ENCODE assay signal across 13 mouse cellular contexts in the genomic region with DNA sequence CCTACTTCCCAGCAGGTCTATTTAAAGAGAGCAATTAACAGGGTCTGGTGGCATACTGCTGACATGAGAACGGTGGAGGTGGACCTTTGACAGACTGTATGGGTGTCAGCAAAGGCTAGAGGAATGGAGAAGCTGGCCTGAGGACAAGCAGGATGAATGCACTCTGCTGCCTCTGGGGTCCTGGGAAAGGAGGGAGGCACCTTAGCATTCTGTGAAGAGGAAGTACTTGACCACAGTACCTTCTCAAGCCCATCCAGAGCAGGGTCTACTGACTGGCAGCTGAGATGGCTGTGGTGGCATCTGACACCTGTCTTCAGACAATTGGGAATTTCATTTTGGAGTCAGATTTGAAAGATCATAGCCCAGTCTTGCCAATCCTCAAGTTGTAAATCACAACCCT.
"Had no signal": no experiment of that assay in that cellular context is flagged by ENCODE, and none has a peak within 500 bp of the region (broad histone marks: within the 10 kb centered on the region; RNA-seq: fewer than 3 reads in every experiment).

No protein-coding gene starts in this region.

- H3K9me3 ChIP-seq: liver, embryonic 13.5 days; midbrain, embryonic 10.5 days; neural tube, embryonic 12.5 days had no signal

- H3K36me3 ChIP-seq: liver, embryonic 13.5 days had no signal

- H3K27ac ChIP-seq: liver, embryonic 13.5 days; midbrain, embryonic 10.5 days; neural tube, embryonic 12.5 days had no signal

- H3K4me2 ChIP-seq: liver, embryonic 13.5 days; lung, embryonic 14.5 days; neural tube, embryonic 12.5 days had no signal

- H3K27me3 ChIP-seq: liver, embryonic 13.5 days; neural tube, embryonic 12.5 days had no signal

- H3K9ac ChIP-seq: liver, embryonic 13.5 days; lung, embryonic 14.5 days; neural tube, embryonic 12.5 days had no signal

- H3K4me3 ChIP-seq: liver, embryonic 13.5 days; midbrain, embryonic 10.5 days; neural tube, embryonic 12.5 days had no signal

- DNase-seq: liver, embryonic 13.5 days; lung, adult 18-20 months; lung, embryonic 14.5 days; lung, postnatal 10 days; lung, postnatal 4 days; midbrain, embryonic 14.5 days; right cerebral cortex, postnatal 14 days; thymus, adult 18-20 months; thymus, postnatal 14 days; thymus, postnatal 36 days had no signal

- ATAC-seq: midbrain, embryonic 16.5 days had no signal
